Mouse (Mus musculus) embryo, embryonic 10 days (tissue): ENCODE data around the gene Nmrk2.
"Not testable (repeated sequence)": the region's sequence is repeated elsewhere in the genome, so short reads cannot be mapped to it uniquely, and the experiment has no call there.

Source experiments
- DNase-seq: peaks from one replicate; pipeline ENCODE4 v3.0.0-alpha.2; 2015; ENCODE audit warnings: low spot score

Gene Nmrk2

GRCm38 (mm10) chr10:81184765-81185164, 17.1 kb downstream of the Nmrk2 start:
- peak; percentile 70 for DNase-seq

DNA sequence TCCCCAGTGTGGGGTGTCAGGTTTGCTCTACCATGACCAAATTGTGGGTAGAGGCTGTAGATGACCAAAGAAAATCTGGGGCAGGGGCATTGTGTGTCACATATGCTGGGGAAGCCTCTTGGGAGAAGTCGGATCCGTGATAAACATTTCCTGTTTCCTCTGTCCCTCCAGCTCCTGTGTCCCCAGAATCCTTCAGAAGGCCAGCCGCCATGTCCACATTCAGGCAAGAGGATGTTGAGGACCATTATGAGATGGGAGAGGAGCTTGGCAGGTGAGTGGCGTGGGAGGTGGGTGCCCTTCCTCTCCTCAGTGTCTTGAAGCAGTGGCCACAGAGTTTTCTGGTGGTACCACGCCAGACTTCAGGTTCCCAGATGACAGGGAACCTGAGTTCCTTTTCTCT, 18.0 kb downstream of the Nmrk2 start, which contains the start of gene 4930442H23Rik:
TSS of gene 4930442H23Rik (minus strand) at position 45 of the 400 bp plus-strand sequence.
- DNase-seq = no peak

DNA sequence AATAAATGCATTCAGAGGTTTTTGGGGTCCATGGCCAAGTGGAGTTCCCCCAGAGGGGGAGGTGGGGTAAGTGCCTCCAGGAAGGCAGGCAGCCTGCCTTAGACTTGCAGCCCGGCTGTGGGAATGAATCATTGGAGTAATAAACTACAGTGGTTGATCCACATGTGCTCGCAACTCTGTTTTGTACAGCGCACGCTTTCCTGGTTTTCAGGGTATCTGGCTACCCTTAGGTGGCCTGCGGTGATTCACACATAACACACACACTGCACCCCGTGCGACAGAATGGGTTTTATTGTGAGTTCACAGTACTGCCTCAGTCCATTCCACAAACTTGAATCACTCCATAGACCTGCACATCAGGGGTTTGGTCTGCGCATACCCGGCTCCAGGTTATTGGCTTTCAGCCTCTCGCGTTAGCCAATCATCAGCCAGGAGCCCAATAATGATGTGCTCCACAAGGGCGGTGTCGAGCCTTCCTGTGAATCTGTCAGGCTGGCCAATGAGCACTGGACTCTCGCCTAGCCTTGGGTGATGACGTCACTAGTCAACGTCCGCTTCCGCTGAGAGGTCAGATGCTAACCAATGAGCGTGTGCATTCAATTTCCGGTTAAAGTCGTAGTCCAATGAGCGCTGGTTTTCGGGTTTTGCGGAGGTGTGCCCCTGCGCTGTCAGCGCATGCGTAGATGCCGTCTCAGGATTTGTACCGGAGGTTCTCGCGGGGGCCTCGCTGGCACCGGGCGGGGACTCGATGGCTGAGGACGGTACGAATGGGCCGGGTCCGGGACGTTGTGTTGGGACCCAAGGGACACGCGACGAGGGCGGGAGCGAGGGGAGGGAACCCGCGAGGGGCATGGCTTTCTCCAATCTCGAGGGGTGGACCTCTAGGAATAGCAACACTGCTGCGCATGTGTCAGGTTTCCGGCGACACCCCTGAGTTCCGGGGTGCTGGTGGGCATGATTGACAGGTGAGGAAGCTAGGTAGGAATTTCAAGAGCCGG, 19.2 kb downstream of the Nmrk2 start, which contains the start of gene Dapk3:
TSS of gene Dapk3 (plus strand) at position 670 of the 998 bp plus-strand sequence.
- peak; percentile 100 for DNase-seq

GRCm38 (mm10) chr10:81181860-81182259, 20.0 kb downstream of the Nmrk2 start:
- DNase-seq = not testable (repeated sequence)

- no peak for DNase-seq
Observed at GRCm38 (mm10) chr10:81180946-81181345, 20.9 kb downstream of the Nmrk2 start.

DNA sequence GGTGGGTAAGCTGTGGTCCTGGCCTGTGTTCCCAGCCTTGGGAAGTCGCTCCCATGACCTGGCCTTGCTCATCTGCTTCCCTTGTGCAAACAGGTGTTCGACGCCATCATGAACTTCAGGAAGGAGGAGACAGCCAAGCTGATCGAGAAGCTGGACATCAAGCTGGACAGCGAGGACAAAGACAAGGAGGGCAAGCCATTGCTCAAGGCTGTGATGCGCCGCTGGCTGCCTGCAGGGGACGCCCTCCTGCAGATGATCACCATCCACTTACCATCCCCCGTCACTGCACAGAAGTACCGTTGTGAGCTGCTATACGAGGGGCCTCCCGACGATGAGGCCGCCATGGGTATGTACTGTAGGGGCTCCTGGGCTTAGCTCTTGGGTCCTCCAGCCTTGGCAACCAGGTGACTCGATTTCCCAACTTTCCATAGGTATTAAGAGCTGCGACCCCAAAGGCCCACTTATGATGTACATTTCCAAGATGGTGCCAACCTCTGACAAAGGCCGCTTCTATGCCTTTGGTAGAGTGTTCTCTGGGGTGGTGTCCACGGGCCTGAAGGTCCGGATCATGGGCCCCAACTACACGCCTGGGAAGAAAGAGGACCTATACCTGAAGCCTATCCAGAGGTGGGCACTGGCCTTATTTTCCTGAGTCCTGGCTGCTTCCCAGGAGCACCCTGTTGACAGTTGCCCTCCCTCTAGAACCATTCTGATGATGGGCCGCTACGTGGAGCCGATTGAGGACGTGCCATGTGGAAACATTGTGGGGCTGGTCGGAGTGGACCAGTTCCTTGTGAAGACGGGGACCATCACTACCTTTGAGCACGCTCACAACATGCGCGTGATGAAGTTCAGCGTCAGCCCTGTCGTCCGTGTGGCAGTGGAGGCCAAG, 22.2 kb downstream of the Nmrk2 start:
- no peak for DNase-seq

DNA sequence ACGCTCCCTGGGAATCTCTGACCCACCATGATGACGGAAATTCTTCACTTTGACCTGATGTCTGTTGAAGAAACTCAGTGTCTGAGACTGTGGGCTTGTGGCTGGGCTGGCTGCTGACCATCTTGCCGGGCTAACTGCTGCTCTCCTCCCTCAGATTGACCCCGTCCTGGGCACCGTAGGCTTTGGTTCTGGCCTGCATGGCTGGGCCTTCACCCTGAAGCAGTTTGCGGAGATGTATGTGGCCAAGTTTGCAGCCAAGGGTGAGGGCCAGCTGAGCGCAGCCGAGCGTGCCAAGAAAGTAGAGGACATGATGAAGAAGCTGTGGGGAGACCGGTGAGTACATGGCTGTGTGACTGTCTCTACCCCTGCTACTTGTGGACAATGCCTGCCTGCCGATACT, 22.9 kb downstream of the Nmrk2 start:
- DNase-seq = no peak

GRCm38 (mm10) chr10:81177958-81178712, 23.7 kb downstream of the Nmrk2 start:
- DNase-seq = no peak

DNA sequence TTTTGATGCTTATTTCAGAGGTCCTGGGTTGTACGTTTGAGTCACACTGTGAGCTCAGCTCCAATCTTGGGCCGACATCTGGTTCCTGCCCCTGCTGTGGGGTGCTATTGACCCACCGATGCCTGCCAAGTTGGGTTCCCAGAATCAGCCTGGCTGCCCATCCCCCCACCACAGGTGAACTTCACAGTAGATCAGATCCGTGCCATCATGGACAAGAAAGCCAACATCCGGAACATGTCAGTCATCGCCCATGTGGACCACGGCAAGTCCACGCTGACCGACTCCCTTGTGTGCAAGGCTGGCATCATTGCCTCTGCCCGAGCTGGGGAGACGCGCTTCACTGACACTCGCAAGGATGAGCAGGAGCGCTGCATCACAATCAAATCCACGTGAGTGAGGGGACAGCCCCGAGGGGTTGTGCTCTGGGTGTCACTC, 24.3 kb downstream of the Nmrk2 start:
- DNase-seq = no peak

DNA sequence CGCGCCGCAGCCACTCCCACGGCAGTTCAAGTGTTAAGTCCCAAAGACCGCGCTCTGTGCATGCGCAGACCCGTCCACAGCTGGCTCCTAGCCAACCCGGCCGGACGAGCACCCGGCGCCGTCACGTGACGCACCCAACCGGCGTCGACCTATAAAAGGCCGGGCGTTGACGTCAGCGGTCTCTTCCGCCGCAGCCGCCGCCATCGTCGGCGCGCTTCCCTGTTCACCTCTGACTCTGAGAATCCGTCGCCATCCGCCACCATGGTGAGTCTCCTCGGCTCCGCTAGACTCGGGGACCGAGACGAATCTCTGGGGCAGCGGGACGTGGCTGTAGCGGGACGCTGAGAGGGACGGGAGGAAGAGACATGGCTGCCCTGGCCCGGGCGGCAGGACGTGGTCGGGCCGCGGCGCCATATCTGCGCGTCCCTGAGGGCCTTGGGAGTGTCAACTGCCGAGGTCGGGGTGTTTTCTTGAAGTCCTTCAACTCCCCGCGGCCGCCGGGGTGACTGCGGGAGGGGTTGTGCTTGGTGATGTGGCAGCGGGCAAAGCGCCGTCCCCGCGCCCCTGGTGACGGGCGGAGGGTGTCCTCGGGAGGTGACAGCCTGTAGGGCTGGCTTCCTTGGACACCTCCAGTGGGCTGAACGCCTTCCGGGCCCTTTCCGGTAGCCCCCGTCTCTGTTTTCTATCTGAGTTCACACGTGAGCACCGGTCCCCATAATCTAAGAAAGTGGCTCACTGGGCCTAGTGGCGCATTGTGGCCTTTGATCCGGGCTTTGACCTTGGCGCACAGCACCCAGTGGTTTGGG, 25.2 kb downstream of the Nmrk2 start, which contains the start of gene Eef2:
TSS of gene Eef2 (plus strand) at position 166 of the 806 bp plus-strand sequence.
- peak; percentile 99 for DNase-seq

GRCm38 (mm10) chr10:81175936-81176465, 25.9 kb downstream of the Nmrk2 start:
- DNase-seq = no peak

DNA sequence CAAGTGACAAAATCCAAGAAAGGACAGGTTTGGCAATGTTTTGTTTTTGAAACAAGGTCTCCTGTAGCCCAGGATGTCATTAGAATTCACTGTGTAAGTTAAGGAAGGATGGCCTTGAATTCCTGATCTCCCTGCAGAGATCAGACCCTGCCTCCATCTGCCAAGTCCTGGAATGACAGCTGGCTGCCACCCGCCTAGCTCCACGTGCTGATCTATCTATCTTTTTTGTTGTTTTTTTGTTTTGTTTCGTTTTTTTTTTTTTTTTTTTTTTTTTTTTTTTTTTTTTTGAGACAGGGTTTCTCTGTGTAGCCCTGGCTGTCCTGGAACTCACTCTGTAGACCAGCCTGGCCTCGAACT, 26.5 kb downstream of the Nmrk2 start:
- not testable (repeated sequence) for DNase-seq

GRCm38 (mm10) chr10:81174617-81175344, 27.1 kb downstream of the Nmrk2 start:
- DNase-seq = peak; percentile 98

DNA sequence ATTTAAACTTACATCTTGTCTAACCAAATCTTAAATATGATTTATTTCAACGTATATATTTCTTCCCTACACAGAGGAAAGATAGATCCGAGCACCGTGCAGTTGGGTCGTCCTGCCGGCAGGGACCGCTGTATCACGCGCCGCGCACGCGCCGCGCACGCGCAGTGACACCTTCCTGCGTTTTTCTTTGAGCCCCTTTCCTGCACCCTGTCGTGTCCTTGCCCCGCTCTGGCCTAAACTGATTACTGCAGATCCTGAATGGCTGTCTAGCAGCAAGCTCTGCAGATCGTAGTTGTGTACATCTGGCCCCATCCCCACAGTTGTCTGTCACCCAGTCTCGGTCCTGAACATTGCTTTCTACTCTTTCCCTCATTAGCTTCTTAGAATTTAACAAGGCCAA, 28.7 kb downstream of the Nmrk2 start:
- DNase-seq = peak; percentile 93

DNA sequence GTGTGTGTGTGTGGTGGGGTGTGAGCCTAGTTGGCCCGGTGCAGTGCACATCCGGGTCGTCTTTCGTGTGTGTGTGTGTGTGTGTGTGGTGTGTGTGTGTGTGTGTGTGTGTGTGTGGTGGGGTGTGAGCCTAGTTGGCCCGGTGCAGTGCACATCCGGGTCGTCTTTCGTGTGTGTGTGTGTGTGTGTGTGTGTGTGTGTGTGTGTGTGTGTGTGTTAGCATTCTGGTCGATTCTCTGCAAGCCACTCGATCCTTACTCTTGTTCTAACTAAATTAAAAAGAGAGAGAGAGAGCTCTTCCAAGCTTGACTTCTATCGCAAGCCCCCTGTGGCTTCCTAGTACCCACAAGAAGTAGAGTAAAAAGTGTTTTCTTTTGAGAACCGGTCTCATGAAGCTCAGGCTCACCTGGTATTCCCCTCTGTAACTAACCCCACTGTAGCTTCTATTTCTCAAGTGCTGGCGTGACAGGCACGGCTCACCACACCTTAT, 32.4 kb downstream of the Nmrk2 start:
- DNase-seq = not testable (repeated sequence)

DNA sequence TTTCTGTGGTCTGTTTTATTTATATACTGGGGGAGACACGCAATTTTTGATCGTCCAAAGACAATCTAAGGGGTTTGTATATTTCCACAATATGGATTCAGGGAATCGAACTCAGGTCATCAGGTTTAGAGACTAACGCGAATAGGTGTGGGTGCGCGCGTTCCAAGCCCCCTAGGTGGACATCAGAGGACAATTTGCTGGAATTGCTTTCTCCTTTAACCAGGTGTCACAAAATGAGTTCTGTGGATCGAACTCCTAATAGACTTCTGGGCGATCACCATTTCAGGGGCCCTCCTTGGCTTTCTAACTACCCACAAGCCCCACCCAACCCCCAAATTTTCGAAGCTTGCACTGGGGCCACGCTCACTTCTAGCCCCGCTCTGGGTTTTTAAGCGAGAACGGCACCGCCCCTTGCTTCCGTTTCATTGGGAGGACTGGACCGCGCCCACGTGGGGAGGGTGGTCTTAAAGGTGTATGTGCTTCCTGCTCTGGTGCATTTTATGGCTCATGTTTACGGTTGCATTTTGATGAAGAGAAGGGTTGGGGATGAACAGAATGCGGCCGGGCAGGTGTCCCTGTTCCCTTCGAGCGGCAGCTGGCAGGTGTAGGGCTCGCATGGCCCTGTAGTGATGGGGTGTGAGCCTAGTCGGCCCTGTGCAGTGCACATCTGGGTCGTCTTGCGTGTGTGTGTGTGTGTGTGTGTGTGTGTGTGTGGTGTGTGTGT, 33.2 kb downstream of the Nmrk2 start:
- peak; percentile 92 for DNase-seq

DNA sequence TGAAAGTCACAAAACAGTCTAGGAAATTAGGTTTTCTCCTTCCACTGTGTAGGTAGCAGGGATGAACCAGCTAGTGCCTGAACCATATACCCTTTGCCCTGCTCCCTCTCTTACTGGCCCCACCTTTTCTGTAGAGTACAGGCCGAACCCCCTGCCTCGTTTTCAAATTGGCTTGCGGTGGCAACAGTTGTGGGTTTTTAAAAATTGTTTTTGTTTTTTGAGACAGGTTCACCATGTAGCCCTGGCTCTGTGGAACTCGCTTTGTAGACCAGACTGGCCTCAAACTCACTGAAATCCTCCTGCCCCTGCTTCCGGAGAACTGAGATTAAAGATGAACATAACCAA, 33.8 kb downstream of the Nmrk2 start:
- no peak for DNase-seq

- DNase-seq = peak; percentile 99
Observed at GRCm38 (mm10) chr10:81167200-81168086, 34.4 kb downstream of the Nmrk2 start, which contains the start of gene Pias4. TSS of gene Pias4 (minus strand) at chr10:81167923.
